Mouse (Mus musculus): ENCODE measurements around the gene 1700001L19Rik. TPM values are rescaled to one million over a fixed set of nuclear protein-coding genes. Genes with fewer than 3 reads are reported as not detected.
"Not testable (repeated sequence)": the region's sequence is repeated elsewhere in the genome, so short reads cannot be mapped to it uniquely, and the experiment has no call there.

1700001L19Rik gene
- polyA plus RNA-seq (2012; rRNA removed), result not detected in 2 replicates
- polyA plus RNA-seq (2014; fragmentation: Nextera tagmentation; extraction: Ambion mirVana), result not detected in 2 replicates

- Histone ChIP-seq H3K9ac (replicated peaks) (no peak within 1 kb of the TSS), H3K4me3 (ENCODE audit: insufficient read depth in 1 of 2, low read depth in 2 of 2, low read length in 2 of 2) (no peak within 1 kb of the TSS), H3K36me3 (replicated peaks; ENCODE audit: control insufficient read depth, insufficient read depth, low read depth) (0 out of 2 replicates have a peak, but pooled peaks cover 3% of the 10 kb centered on the region), H3K4me2 (ENCODE audit: low read depth) (peak within 1 kb of the TSS; percentile 28), H3K9me3 (ENCODE audit: control insufficient read depth, low read length) (no peaks in the 10 kb centered on the region), H3K27me3 (ENCODE audit: control insufficient read depth, insufficient read depth, low read length) (no peaks in the 10 kb centered on the region), H3K4me1 (replicated peaks; ENCODE audit: control insufficient read depth in 2 of 2, insufficient read depth in 2 of 2, low read length in 1 of 2) (peaks cover 0 to 8% of the 10 kb centered on the region in 2 experiments; a peak in 2 of 4 replicates), H3K27ac (no peak within 1 kb of the TSS)
- TF ChIP-seq EP300 (IDR thresholded peaks at IDR 0.05; ENCODE audit: low read depth) (no peak), CTCF (IDR thresholded peaks at IDR 0.05; ENCODE audit: low read depth) (no peak)
- ATAC-seq (ENCODE audit: insufficient read depth), result no peak
- WGBS (ENCODE audit: insufficient replicate concordance), result 19% methylated on average over 10 of the region's 10 CpGs
- DNase-seq (ENCODE audit: low read depth in 3 of 3, low spot score in 3 of 3), result no peak
These were observed at the start of gene 1700001L19Rik for GRCm38 (mm10) chr13:68597199-68597598. Gene 1700001L19Rik (plus strand): TSS chr13:68597421.

GRCm38 (mm10) chr13:68553391-68553790, 43.8 kb upstream of the 1700001L19Rik start:
- WGBS (ENCODE audit: insufficient replicate concordance), result 26% methylated on average over 4 of the region's 6 CpGs
- H3K4me2 ChIP-seq (ENCODE audit: low read depth); H3K27ac ChIP-seq; H3K4me1 ChIP-seq (replicated peaks; ENCODE audit: control insufficient read depth in 2 of 2, insufficient read depth in 2 of 2, low read length in 1 of 2); H3K27me3 ChIP-seq (ENCODE audit: control insufficient read depth, insufficient read depth, low read length); DNase-seq (ENCODE audit: low read depth in 3 of 3, low spot score in 3 of 3); ATAC-seq (ENCODE audit: insufficient read depth); H3K4me3 ChIP-seq (ENCODE audit: insufficient read depth in 1 of 2, low read depth in 2 of 2, low read length in 2 of 2); H3K9ac ChIP-seq (replicated peaks); H3K9me3 ChIP-seq (ENCODE audit: control insufficient read depth, low read length); H3K36me3 ChIP-seq (replicated peaks; ENCODE audit: control insufficient read depth, insufficient read depth, low read depth): not testable (repeated sequence)
- TF ChIP-seq CTCF (IDR thresholded peaks at IDR 0.05; ENCODE audit: low read depth), result peak; percentile 51

GRCm38 (mm10) chr13:68568110-68568509, 29.1 kb upstream of the 1700001L19Rik start:
- H3K4me3 ChIP-seq (ENCODE audit: insufficient read depth in 1 of 2, low read depth in 2 of 2, low read length in 2 of 2), result no peak overlapping the region
- H3K9me3 ChIP-seq (ENCODE audit: control insufficient read depth, low read length), result no peaks in the 10 kb centered on the region
- no peaks in the 10 kb centered on the region for H3K27me3 ChIP-seq (ENCODE audit: control insufficient read depth, insufficient read depth, low read length)
- ATAC-seq (ENCODE audit: insufficient read depth) (no peak), DNase-seq (ENCODE audit: low read depth in 3 of 3, low spot score in 3 of 3) (no peak)
- H3K27ac ChIP-seq, result no peak overlapping the region
- H3K4me2 ChIP-seq (ENCODE audit: low read depth), result no peak overlapping the region
- H3K9ac ChIP-seq (replicated peaks), result no peak overlapping the region
- peaks cover 23% of the 10 kb centered on the region for H3K36me3 ChIP-seq (replicated peaks; ENCODE audit: control insufficient read depth, insufficient read depth, low read depth)
- no peak for TF ChIP-seq EP300 (IDR thresholded peaks at IDR 0.05; ENCODE audit: low read depth)
- TF ChIP-seq CTCF (IDR thresholded peaks at IDR 0.05; ENCODE audit: low read depth), result no peak
- WGBS (ENCODE audit: insufficient replicate concordance), result 81% methylated on average over 9 of the region's 9 CpGs
- no peaks in the 10 kb centered on the region for H3K4me1 ChIP-seq (replicated peaks; ENCODE audit: control insufficient read depth in 2 of 2, insufficient read depth in 2 of 2, low read length in 1 of 2)

- DNase-seq (ENCODE audit: low read depth in 3 of 3, low spot score in 3 of 3) (no peak), ATAC-seq (ENCODE audit: insufficient read depth) (no peak)
- Histone ChIP-seq H3K4me1 (replicated peaks; ENCODE audit: control insufficient read depth in 2 of 2, insufficient read depth in 2 of 2, low read length in 1 of 2) (no peaks in the 10 kb centered on the region), H3K36me3 (replicated peaks; ENCODE audit: control insufficient read depth, insufficient read depth, low read depth) (peaks cover 22% of the 10 kb centered on the region), H3K27ac (no peak overlapping the region), H3K27me3 (ENCODE audit: control insufficient read depth, insufficient read depth, low read length) (no peaks in the 10 kb centered on the region), H3K9ac (replicated peaks) (no peak overlapping the region), H3K9me3 (ENCODE audit: control insufficient read depth, low read length) (no peaks in the 10 kb centered on the region), H3K4me3 (ENCODE audit: insufficient read depth in 1 of 2, low read depth in 2 of 2, low read length in 2 of 2) (no peak overlapping the region), H3K4me2 (ENCODE audit: low read depth) (no peak overlapping the region)
- TF ChIP-seq CTCF (IDR thresholded peaks at IDR 0.05; ENCODE audit: low read depth) (no peak), EP300 (IDR thresholded peaks at IDR 0.05; ENCODE audit: low read depth) (no peak)
- 86% methylated on average over 11 of the region's 11 CpGs for WGBS (ENCODE audit: insufficient replicate concordance)
These were observed 28.7 kb upstream of the 1700001L19Rik start for GRCm38 (mm10) chr13:68568548-68568947.

DNA sequence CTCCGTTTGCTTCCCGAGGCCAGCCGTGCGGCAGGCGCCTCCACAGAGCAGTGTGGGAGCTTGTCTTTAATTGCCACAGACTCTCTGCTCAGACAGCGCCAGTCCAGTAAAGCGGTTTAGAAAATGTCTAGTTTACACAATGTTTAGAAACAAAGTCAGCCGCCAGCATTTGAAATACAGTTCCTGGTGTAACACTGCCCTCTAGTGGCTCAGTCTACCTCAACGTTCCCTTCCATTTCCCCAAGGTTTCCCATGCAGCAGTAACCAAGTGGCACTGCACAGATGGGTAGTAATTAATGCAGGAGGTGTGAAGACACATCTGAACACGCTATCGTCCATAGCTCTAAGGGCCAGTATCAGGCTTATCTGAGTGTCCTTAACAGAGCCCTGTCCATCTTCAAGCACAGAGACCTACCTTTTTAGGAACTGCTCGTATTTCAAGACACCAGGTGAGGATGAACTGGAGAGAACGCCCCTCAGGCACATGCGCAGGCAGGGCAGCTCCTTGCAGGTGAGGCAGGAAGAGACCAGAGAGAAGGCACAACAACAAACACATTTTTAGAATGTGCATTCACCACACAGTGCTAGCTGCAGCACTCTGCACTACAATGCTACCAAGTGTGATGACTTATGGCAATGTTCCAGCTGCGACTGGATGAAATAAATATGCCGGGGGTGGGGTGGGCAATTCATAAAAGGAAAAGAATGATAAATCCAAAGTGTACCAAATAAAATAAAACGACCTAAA, 27.5 kb upstream of the 1700001L19Rik start:
- no peaks in the 10 kb centered on the region for H3K27me3 ChIP-seq (ENCODE audit: control insufficient read depth, insufficient read depth, low read length)
- H3K9ac ChIP-seq (replicated peaks), result no peak overlapping the region
- no peak for TF ChIP-seq EP300 (IDR thresholded peaks at IDR 0.05; ENCODE audit: low read depth)
- TF ChIP-seq CTCF (IDR thresholded peaks at IDR 0.05; ENCODE audit: low read depth), result peak; percentile 79
- no peak overlapping the region for H3K4me3 ChIP-seq (ENCODE audit: insufficient read depth in 1 of 2, low read depth in 2 of 2, low read length in 2 of 2)
- no peak for ATAC-seq (ENCODE audit: insufficient read depth)
- peaks cover 13% of the 10 kb centered on the region for H3K36me3 ChIP-seq (replicated peaks; ENCODE audit: control insufficient read depth, insufficient read depth, low read depth)
- no peak overlapping the region for H3K4me2 ChIP-seq (ENCODE audit: low read depth)
- no peak for DNase-seq (ENCODE audit: low read depth in 3 of 3, low spot score in 3 of 3)
- WGBS (ENCODE audit: insufficient replicate concordance), result 69% methylated on average over 17 of the region's 17 CpGs
- no peaks in the 10 kb centered on the region for H3K9me3 ChIP-seq (ENCODE audit: control insufficient read depth, low read length)
- no peak overlapping the region for H3K27ac ChIP-seq
- H3K4me1 ChIP-seq (replicated peaks; ENCODE audit: control insufficient read depth in 2 of 2, insufficient read depth in 2 of 2, low read length in 1 of 2), result no peaks in the 10 kb centered on the region
